Mouse (Mus musculus) urinary bladder, postnatal 36 days (tissue): ENCODE measurements around the gene Mdm4.
A peak's percentile ranks its signal among the peaks of the same experiment; 100 is the strongest.
"Not testable (repeated sequence)": the region's sequence is repeated elsewhere in the genome, so short reads cannot be mapped to it uniquely, and the experiment has no call there.

ENCODE experiments used
- DNase-seq, 2 experiments: peaks; one replicate each; pipeline ENCODE4 v3.0.0; 2022; ENCODE audit warnings: low spot score in 2 of 2, mixed read lengths in 1 of 2

Mdm4 gene

DNA sequence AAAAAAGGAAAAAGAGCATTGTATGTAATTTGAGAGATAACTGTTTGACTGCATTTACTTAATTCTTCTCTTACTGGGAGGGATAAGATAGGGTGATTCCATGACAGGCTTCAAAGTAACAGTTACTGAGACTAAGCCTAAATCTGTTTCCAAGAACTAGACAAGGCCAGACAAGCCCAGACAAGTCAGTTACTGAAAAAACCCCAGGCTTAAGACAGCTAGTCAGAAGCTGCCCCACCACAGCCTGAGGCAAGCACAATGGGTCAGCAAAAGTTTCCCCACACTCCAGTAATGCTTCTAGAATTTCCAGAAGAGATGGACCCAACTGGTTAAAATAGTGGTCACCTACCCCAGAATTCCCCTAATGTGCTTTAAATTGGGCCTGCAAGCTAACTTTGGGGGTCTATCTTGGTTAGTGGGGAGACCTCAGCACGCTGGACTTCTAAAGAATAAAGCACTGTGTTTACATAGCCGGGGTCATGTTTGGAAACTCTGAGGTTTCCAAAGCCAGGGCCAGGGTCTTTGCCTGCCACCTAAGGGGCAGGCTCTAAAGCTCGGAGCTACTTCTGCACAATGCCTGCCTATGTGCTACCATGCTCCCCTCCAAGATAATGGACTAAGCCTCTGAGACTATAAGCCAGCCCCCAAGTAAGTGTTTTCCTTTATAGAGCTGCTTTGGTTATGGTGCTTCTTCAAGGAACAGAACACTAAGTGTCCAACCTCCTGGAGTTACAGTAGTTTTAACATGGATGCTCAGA is 10.0 kb downstream of the Mdm4 start:
- peak in 1 of 2 experiments; percentile 16 for DNase-seq

DNA sequence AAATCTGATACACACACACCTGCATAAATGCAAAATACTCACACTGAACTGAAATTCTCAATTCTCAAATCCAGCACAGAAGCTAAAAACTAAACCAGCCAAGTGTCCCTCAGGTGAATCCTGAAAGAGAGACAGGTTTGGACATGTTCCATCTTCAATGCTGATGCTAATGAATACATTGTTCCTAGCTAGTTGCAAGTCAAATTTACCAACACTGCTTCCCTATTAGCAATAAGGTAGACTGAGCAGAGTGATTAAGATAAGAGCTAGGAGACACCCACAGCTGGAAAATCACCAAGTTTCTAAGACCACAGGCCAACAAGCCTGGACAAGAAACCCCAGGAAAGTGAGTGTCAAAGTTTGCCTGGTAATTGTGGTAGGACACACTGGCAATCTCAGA is 11.0 kb downstream of the Mdm4 start:
- DNase-seq: peak; percentile 15 to 33

DNA sequence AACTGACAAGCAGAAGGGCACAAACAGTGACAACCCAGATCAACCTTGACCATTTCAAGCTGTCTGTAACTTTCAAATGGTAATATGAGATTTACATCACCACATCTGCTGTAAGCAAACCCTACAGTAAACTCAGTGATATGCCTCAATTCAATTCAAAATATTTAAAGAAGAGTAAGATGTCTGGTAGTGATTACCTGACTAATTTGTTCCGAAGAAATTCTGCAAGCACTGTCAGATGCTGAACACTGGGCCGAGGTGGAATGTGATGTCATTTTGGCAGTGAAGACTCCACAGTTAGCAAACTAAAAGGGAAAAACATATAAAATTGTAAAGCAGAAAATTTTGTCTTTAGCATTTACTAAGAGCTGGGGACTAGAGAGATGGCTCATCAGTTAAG is 11.8 kb downstream of the Mdm4 start:
- DNase-seq: no peak

DNA sequence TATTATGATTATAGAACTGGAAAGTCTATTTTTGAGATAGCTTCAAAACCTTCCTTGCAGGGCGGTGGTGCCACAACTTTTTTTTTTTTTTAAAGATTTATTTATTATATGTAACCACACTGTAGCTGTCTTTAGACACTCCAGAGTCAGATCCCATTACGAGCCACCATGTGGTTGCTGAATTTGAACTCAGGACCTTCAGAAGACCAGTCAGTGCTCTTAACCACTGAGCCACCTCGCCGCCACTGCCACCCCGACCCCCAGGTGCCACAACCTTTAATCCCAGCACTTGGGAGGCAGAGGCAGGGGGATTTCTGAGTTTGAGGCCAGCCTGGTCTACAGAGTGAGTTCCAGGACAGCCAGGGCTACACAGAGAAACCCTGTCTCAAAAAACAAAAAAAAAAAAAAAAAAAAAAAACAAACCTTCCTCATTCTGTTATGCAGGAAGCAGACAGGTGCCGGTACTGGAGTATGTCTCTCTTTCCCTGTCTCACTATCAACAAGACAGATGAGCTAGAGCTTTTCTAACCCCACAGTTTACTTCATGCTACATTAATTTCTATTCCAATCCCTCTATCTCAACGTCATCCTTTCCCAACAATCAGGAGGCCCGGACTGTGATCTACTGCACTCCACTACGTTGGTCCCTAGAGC is 13.5 kb downstream of the Mdm4 start:
- no peak for DNase-seq

DNA sequence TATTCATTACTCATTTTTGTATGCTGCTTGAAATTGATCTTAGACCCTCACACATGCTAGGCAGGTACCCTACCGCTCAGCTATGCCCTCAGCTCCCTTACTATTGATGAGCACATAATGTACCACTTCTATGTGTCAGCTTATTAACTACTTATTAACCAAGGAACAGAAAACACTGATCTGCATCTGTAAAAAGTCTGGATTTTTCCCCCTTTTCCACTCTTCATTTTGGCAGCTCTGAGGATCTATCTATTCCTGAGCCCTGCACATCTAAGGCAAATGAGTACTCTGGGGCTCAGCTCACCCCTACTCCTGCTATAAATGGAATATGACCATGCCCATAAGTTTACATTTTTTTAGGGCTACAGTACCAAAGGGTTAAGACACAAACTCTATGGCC is 16.2 kb downstream of the Mdm4 start:
- DNase-seq: no peak

DNA sequence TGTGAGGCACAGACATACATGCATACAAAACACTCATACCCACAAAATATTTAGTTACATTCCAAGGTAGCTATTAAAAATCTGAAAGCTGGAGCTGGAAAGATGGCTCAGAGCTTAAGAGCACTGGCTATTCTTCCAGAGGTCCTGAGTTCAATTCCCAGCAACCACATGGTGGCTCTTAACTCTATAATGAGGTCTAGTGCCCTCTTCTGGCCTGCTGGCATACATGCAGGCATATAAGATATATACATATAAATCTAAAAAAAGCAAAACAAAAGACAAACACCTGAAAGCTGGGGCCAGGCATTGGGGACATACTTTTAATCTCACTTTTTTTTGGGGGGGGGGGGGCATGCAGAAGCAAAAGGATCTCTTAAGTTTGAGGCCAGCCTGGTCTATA is 17.0 kb downstream of the Mdm4 start:
- no peak for DNase-seq

GRCm38 (mm10) chr1:133011955-133012841 is 18.2 kb downstream of the Mdm4 start:
- no peak for DNase-seq

DNA sequence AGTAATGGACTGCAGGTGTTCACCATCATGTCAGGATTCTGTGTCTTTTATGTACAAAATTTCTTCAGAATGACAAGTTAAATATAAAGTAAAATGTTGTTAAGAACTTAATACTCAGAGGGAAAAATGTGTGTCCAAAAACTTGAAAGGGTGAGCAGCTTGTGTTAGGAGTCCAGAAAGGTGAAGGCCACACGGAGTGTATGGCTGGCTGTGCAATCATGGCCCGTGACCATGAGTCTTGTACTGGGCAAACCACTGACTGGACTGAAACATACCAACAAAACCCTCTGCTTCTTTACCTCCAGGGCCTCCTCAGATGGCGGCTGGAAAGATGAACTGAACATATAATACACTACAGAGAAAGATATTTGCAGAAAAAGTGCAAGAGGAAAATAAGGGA is 23.8 kb downstream of the Mdm4 start:
- DNase-seq: no peak

GRCm38 (mm10) chr1:133000347-133000746 is 30.0 kb downstream of the Mdm4 start:
- DNase-seq: no peak

DNA sequence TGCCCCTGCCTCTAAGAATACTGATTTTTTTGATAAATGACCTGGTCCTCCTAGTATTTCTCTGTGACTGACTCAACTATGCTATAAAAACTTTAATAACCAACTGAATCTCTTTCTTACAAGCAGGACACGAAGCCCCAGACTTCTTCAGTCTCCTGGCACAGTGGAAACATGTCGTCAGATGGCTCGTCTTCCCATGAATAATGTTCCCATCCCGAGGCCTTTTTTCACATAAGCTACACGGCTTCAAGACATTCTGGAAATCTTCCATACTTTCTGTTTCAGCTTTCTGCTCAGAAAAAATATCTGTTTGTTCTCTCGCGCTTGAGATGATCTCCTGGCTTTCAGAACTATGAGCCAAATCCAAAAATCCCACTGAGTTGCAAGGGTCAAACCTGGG is 38.8 kb downstream of the Mdm4 start:
- no peak for DNase-seq

- DNase-seq: no peak
Observed at GRCm38 (mm10) chr1:132990733-132991132, 39.6 kb downstream of the Mdm4 start.

GRCm38 (mm10) chr1:132988556-132989459 is 41.6 kb downstream of the Mdm4 start:
- not testable (repeated sequence) for DNase-seq

GRCm38 (mm10) chr1:132982728-132983127 is 47.6 kb downstream of the Mdm4 start:
- DNase-seq: peak in 1 of 2 experiments; percentile 30

DNA sequence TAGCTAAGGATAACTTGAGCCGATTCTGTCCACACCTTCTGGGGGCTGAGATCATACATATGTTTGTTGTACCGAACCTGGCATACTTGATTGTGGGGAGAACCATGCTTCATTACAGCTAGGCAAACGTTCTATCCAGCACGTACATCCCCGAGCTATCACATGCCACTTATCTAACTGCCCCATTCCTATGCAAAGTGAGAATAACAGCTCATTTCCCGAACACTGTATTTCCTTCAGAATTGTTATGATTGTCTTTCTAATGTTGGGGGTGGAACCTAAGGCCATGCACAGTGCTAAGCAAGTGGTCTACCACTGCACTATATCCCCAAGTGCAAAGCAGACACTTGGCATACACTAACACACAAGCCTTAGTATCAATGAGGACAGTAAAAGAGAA is 49.1 kb downstream of the Mdm4 start:
- DNase-seq: no peak

DNA sequence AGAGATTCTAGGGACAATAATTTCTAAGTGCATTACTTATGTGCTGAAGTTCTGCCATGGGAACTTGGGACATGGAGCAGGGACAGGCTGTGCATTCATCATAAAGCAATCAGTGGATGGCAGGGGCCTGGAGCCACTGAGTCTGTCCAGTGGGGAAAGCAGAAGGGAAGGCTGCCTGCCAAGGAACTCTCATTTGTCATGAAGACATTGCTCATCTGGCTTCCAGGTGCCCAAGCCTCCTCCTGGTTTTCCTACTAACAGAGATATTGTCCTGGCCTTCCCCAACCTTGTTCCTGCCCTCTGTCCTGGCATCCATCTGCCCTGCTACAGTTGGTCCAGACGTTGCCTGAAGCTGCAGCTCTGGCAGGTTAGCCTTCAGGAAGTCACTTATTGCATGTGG is 53.0 kb downstream of the Mdm4 start:
- DNase-seq: no peak

DNA sequence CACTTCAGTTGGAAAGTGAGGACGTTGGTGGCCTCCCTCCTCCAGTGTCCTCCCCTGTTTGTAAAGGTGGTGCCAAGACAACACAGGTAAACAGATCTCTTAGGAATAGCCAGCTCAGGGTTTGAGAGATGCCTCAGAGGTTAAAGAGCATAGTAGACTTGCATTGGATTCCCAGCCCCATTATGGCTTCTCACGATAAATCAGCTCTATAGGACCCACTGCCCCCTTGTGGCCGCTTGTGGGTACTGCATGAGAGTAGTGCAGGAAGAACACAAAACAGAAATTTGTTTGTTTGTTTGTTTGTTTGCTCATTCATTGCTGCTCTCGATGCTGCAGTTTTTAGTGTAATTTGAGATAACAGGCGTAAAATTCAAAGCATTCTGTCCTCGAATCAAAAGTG is 61.7 kb downstream of the Mdm4 start:
- DNase-seq: peak; percentile 22 to 37

GRCm38 (mm10) chr1:132964691-132965090 is 65.7 kb downstream of the Mdm4 start:
- DNase-seq: no peak

DNA sequence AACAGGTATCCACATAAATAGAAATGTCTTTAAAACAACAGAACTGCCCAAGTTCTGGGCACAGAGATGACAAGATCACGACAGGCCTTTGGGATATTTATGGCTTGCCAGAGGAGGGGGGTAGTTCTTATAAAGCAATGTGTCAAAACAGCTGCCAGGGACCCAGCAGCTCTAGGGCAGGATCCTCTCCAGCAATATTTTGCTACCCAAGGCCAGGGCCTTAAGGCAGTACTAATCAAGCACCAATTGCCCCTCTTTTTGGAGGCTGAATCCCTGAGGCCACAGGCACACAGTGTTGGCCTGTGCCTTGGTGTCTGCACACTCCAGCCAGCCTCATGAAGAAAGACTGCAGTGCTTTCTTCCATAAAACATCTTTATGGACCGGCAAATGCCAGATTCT is 66.3 kb downstream of the Mdm4 start:
- no peak for DNase-seq

GRCm38 (mm10) chr1:132961751-132962150 is 68.6 kb downstream of the Mdm4 start:
- DNase-seq: no peak

DNA sequence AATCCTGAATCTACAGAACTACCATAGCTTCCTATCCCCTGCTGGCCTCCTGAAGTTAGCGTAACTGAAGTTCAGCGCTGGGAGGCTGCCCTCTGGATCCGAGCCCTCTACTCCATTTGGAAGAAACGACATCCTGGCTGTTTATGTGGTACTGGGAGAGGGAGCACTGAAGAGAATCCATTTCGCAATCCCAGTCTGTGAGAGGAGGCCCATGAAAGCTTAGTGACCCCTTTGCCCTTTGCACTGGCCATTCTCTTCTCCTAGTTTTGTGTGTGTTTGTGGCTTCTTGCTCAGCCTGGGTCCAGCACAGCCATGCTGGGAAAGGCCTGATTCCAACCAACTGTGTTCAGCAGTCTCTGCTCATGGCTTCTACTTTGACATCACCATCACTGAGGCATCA is 73.6 kb downstream of the Mdm4 start:
- peak in 1 of 2 experiments; percentile 12 for DNase-seq

DNA sequence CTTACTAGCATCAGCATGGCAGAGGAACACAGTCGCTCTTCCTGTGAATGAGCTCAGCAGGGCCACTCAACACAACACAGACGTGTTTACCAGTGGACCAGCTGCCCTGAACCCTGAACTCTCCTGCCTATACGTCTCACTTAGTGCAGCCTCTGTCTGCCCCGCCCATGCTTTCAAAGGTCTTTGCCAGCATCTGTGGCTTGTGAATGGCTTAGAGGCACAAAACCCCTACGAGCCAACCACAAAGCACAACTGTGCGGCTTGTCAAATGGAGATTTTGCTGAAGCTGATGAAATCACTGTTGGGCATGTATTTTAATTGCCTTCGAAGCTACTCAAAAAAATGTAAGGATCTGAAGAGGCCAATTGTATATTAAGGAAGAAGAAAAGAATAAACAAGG is 82.5 kb downstream of the Mdm4 start:
- no peak for DNase-seq
